11 mouse cellular contexts compared by ENCODE assay signal in genomic region chr4:129332846-129333245, GRCm38 (mm10). TPM values are rescaled to one million over a fixed set of nuclear protein-coding genes. Genes with fewer than 3 reads are reported as not detected.
DNase-seq lines count a peak whose midpoint lies in the region; ATAC-seq and TF ChIP-seq lines count a peak whose summit lies in the region.
"Had no signal": no experiment of that assay in that cellular context is flagged by ENCODE, and none has a peak within 500 bp of the region (broad histone marks: within the 10 kb centered on the region; RNA-seq: fewer than 3 reads in every experiment).

No protein-coding gene starts in this region.

- TF ChIP-seq CTCF in kidney, postnatal 0 days (IDR thresholded peaks at IDR 0.05; ENCODE audit: low read depth), result 0 out of 2 replicates have a peak, but pooled peaks have one; percentile 8

- H3K4me2 ChIP-seq in kidney, postnatal 0 days (ENCODE audit: low read length), result peak overlapping the region; percentile 67
- H3K4me2 ChIP-seq in embryonic facial prominence, embryonic 12.5 days (replicated peaks), result peak overlapping the region; percentile 58
- peak overlapping the region; percentile 65 for H3K4me2 ChIP-seq in hindbrain, embryonic 16.5 days (ENCODE audit: low read length)
- H3K4me2 ChIP-seq in midbrain, embryonic 14.5 days (ENCODE audit: low read length), result peak overlapping the region; percentile 71

- H3K27me3 ChIP-seq in kidney, postnatal 0 days (ENCODE audit: insufficient read depth, low read length), result no peaks in the 10 kb centered on the region
- H3K27me3 ChIP-seq in embryonic facial prominence, embryonic 12.5 days, result no peaks in the 10 kb centered on the region
- H3K27me3 ChIP-seq in hindbrain, embryonic 16.5 days (replicated peaks; ENCODE audit: control insufficient read depth, insufficient read depth, low read length), result no peaks in the 10 kb centered on the region
- no peaks in the 10 kb centered on the region for H3K27me3 ChIP-seq in midbrain, embryonic 14.5 days (ENCODE audit: control insufficient read depth, insufficient read depth, low read length)
- H3K27me3 ChIP-seq: megakaryocyte, embryonic 14.5 days; Patski had no signal

- H3K4me3 ChIP-seq in kidney, postnatal 0 days (replicated peaks; ENCODE audit: low read depth, low read length), result no peak overlapping the region
- H3K4me3 ChIP-seq in embryonic facial prominence, embryonic 12.5 days, result peak overlapping the region; percentile 95; the same call in 1 of the 2 replicates
- H3K4me3 ChIP-seq in hindbrain, embryonic 16.5 days (ENCODE audit: low read length), result no peak overlapping the region
- H3K4me3 ChIP-seq in midbrain, embryonic 14.5 days (replicated peaks; ENCODE audit: low read depth, low read length), result peak overlapping the region; percentile 94; the same call in 1 of the 2 replicates

- 0 out of 2 replicates have a peak overlapping the region, but pooled peaks have one; percentile 4 for H3K9ac ChIP-seq in kidney, postnatal 0 days (ENCODE audit: low read depth, low read length)
- H3K9ac ChIP-seq in embryonic facial prominence, embryonic 12.5 days, result 0 out of 2 replicates have a peak overlapping the region, but pooled peaks have one; percentile 27
- H3K9ac ChIP-seq in hindbrain, embryonic 16.5 days (ENCODE audit: low read depth, low read length), result no peak overlapping the region
- H3K9ac ChIP-seq in midbrain, embryonic 14.5 days (replicated peaks; ENCODE audit: low read length), result peak overlapping the region; percentile 20; the same call in 1 of the 2 replicates

- no peak for ATAC-seq in kidney, postnatal 0 days (replicated peaks; ENCODE audit: low FRiP score, low read depth)
- ATAC-seq in embryonic facial prominence, embryonic 12.5 days (ENCODE audit: insufficient number of reproducible peaks, insufficient read depth, low FRiP score, low TSS enrichment), result no peak
- no peak for ATAC-seq in hindbrain, embryonic 16.5 days
- ATAC-seq in midbrain, embryonic 14.5 days (ENCODE audit: low FRiP score, low TSS enrichment), result no peak
- ATAC-seq: Patski had no signal

- peaks cover 19% of the 10 kb centered on the region for H3K36me3 ChIP-seq in kidney, postnatal 0 days (ENCODE audit: insufficient read depth, low read length)
- H3K36me3 ChIP-seq in embryonic facial prominence, embryonic 12.5 days, result peaks cover 42% of the 10 kb centered on the region
- peaks cover 10% of the 10 kb centered on the region for H3K36me3 ChIP-seq in hindbrain, embryonic 16.5 days (ENCODE audit: control insufficient read depth, insufficient read depth, low read length)
- H3K36me3 ChIP-seq in midbrain, embryonic 14.5 days (ENCODE audit: control insufficient read depth, insufficient read depth, low read length), result peaks cover 35% of the 10 kb centered on the region

- no peak for DNase-seq in kidney, postnatal 0 days (ENCODE audit: low spot score)
- DNase-seq in kidney, postnatal 36 days, result no peak
- DNase-seq in midbrain, embryonic 14.5 days, result no peak
- no peak for DNase-seq in layer of hippocampus, postnatal 10 days (ENCODE audit: low spot score in 2 of 2)
- DNase-seq in retina, embryonic 14.5 days (ENCODE audit: low spot score), result no peak
- DNase-seq in left cerebral cortex, adult 11 months (ENCODE audit: low spot score), result no peak

- H3K4me1 ChIP-seq in kidney, postnatal 0 days (replicated peaks; ENCODE audit: insufficient read depth, low read length), result peaks cover 19% of the 10 kb centered on the region; the same call in 1 of the 2 replicates
- peaks cover 24% of the 10 kb centered on the region for H3K4me1 ChIP-seq in embryonic facial prominence, embryonic 12.5 days
- H3K4me1 ChIP-seq in hindbrain, embryonic 16.5 days (ENCODE audit: control insufficient read depth, insufficient read depth, low read depth, low read length), result peaks cover 22% of the 10 kb centered on the region
- H3K4me1 ChIP-seq in midbrain, embryonic 14.5 days (ENCODE audit: control insufficient read depth, insufficient read depth, low read length), result peaks cover 31% of the 10 kb centered on the region

- H3K27ac ChIP-seq in kidney, postnatal 0 days, result no peak overlapping the region
- no peak overlapping the region for H3K27ac ChIP-seq in embryonic facial prominence, embryonic 12.5 days
- H3K27ac ChIP-seq in hindbrain, embryonic 16.5 days (ENCODE audit: low read depth, low read length), result no peak overlapping the region
- no peak overlapping the region for H3K27ac ChIP-seq in midbrain, embryonic 14.5 days (replicated peaks; ENCODE audit: low read depth, low read length)

- no peaks in the 10 kb centered on the region for H3K9me3 ChIP-seq in kidney, postnatal 0 days (replicated peaks; ENCODE audit: low read length)
- no peaks in the 10 kb centered on the region for H3K9me3 ChIP-seq in embryonic facial prominence, embryonic 12.5 days
- H3K9me3 ChIP-seq in hindbrain, embryonic 16.5 days (ENCODE audit: control insufficient read depth, low read length), result no peaks in the 10 kb centered on the region
- no peaks in the 10 kb centered on the region for H3K9me3 ChIP-seq in midbrain, embryonic 14.5 days (ENCODE audit: control insufficient read depth, low read length)
- H3K9me3 ChIP-seq: megakaryocyte, embryonic 14.5 days had no signal

- 19% methylated on average over 1 of the region's 1 CpGs for WGBS in kidney, postnatal 0 days
- 31% methylated on average over 1 of the region's 1 CpGs for WGBS in embryonic facial prominence, embryonic 12.5 days
- WGBS in hindbrain, embryonic 16.5 days, result 21% methylated on average over 1 of the region's 1 CpGs
- WGBS in midbrain, embryonic 14.5 days, result 39% methylated on average over 1 of the region's 1 CpGs

RNA-seq across cellular contexts. Expression of gene Rbbp4, which starts 2.3 kb away (rescaled TPM):
- 339 and 363 TPM in 2 replicates for polyA plus RNA-seq in kidney, postnatal 0 days (2015; fragmentation: Nextera tagmentation; extraction: Ambion mirVana)
- polyA plus RNA-seq in embryonic facial prominence, embryonic 12.5 days (2016; fragmentation: Nextera tagmentation; extraction: Ambion mirVana), result 487 and 522 TPM in 2 replicates
- polyA plus RNA-seq in hindbrain, embryonic 16.5 days (2015; fragmentation: Nextera tagmentation; extraction: Ambion mirVana), result 238 and 242 TPM in 2 replicates
- polyA plus RNA-seq in midbrain, embryonic 14.5 days (2014; fragmentation: Nextera tagmentation; extraction: Ambion mirVana), result 280 and 349 TPM in 2 replicates
- total RNA-seq in layer of hippocampus, postnatal 10 days (2021), result 100 to 1,000 TPM; 124 to 139 TPM

RNA-seq across cellular contexts. Expression of gene Zbtb8os, which starts 2.6 kb away (rescaled TPM):
- polyA plus RNA-seq in kidney, postnatal 0 days (2015; fragmentation: Nextera tagmentation; extraction: Ambion mirVana), result 55.9 and 60.8 TPM in 2 replicates
- 38.9 and 43.7 TPM in 2 replicates for polyA plus RNA-seq in embryonic facial prominence, embryonic 12.5 days (2016; fragmentation: Nextera tagmentation; extraction: Ambion mirVana)
- 15.1 and 21.3 TPM in 2 replicates for polyA plus RNA-seq in hindbrain, embryonic 16.5 days (2015; fragmentation: Nextera tagmentation; extraction: Ambion mirVana)
- polyA plus RNA-seq in midbrain, embryonic 14.5 days (2014; fragmentation: Nextera tagmentation; extraction: Ambion mirVana), result 22.9 and 26.3 TPM in 2 replicates
- 10 to 100 TPM; 26.9 to 30.2 TPM for total RNA-seq in layer of hippocampus, postnatal 10 days (2021)

RNA-seq across cellular contexts. Expression of gene Zbtb8a, which starts 45.1 kb away (rescaled TPM):
- 12.3 and 13.7 TPM in 2 replicates for polyA plus RNA-seq in kidney, postnatal 0 days (2015; fragmentation: Nextera tagmentation; extraction: Ambion mirVana)
- 9.9 and 10.8 TPM in 2 replicates for polyA plus RNA-seq in embryonic facial prominence, embryonic 12.5 days (2016; fragmentation: Nextera tagmentation; extraction: Ambion mirVana)
- polyA plus RNA-seq in hindbrain, embryonic 16.5 days (2015; fragmentation: Nextera tagmentation; extraction: Ambion mirVana), result 21.7 and 22.0 TPM in 2 replicates
- 12.4 and 13.3 TPM in 2 replicates for polyA plus RNA-seq in midbrain, embryonic 14.5 days (2014; fragmentation: Nextera tagmentation; extraction: Ambion mirVana)
- total RNA-seq in layer of hippocampus, postnatal 10 days (2021), result 1 to 10 TPM; 7.8 to 8.0 TPM

RNA-seq across cellular contexts. Expression of gene Sync, which starts 45.4 kb away (rescaled TPM):
- polyA plus RNA-seq in kidney, postnatal 0 days (2015; fragmentation: Nextera tagmentation; extraction: Ambion mirVana), result 0.63 and 0.78 TPM in 2 replicates
- 1.1 and 1.2 TPM in 2 replicates for polyA plus RNA-seq in embryonic facial prominence, embryonic 12.5 days (2016; fragmentation: Nextera tagmentation; extraction: Ambion mirVana)
- 1.7 and 1.9 TPM in 2 replicates for polyA plus RNA-seq in hindbrain, embryonic 16.5 days (2015; fragmentation: Nextera tagmentation; extraction: Ambion mirVana)
- 0.34 and 0.54 TPM in 2 replicates for polyA plus RNA-seq in midbrain, embryonic 14.5 days (2014; fragmentation: Nextera tagmentation; extraction: Ambion mirVana)
- 1 to 10 TPM; 1.6 to 1.7 TPM for total RNA-seq in layer of hippocampus, postnatal 10 days (2021)
- total RNA-seq: granulocyte monocyte progenitor cell, adult 5-6 weeks had no signal

Comparison
In these comparisons a context has a peak if more than half of its experiments do, and no peak if none do; other contexts are left out.
1. H3K4me3 ChIP-seq: peak in embryonic facial prominence, embryonic 12.5 days (single experiment) and midbrain, embryonic 14.5 days (single experiment); none in kidney, postnatal 0 days (single experiment) and hindbrain, embryonic 16.5 days (single experiment).
2. Peak in every context shown above with its lines, with median percentiles within 50 percentile points of each other: H3K4me2 ChIP-seq.